Mouse (Mus musculus) left cerebral cortex, postnatal 10 days (tissue): ENCODE data around the gene Gfod1. TPM values are rescaled to one million over a fixed set of nuclear protein-coding genes. Genes with fewer than 3 reads are reported as not detected.

ENCODE experiments used
- DNase-seq, 2 experiments: peaks; one replicate each; pipeline ENCODE4 v3.0.0; 2021 to 2022; ENCODE audit warnings: low spot score in 2 of 2, mixed read lengths in 1 of 2; ENCODE audit errors: extremely low spot score in 1 of 2
- intact Hi-C: fragments of 180-260 bp; cut with DNase I; formaldehyde crosslinking; loops from one replicate; pipeline ENCODE4 v1.15.1; 2025
- total RNA-seq, 2 experiments: library from RNA; stranded (reverse); gene quantifications; 2 replicates each; pipeline ENCODE4 v1.2.3; 2021

The Gfod1 gene
- total RNA-seq, 2 experiments from 2014 or later, result 41.6 to 43.3 TPM

DNA sequence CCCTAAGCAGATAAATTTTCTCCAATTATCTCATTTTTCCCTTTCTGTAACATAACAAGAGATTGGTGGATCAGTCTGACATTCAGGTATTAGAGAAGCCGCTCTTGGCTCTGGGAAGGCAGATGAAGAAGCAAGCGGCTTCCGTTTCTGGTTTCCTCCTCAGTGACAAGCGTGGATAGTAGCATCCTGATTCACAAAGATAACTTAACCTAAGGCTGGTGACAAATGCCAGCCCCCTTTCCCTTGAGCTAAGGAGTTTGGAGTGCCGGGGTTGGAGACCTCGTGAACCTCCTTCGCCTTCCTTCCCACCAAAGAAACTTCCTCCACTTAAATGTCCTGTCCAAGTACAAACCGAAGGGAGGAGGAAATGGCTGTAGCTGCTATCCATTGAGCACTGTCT, 86.9 kb downstream of the Gfod1 start:
- intact Hi-C loops, result no loop called here

DNA sequence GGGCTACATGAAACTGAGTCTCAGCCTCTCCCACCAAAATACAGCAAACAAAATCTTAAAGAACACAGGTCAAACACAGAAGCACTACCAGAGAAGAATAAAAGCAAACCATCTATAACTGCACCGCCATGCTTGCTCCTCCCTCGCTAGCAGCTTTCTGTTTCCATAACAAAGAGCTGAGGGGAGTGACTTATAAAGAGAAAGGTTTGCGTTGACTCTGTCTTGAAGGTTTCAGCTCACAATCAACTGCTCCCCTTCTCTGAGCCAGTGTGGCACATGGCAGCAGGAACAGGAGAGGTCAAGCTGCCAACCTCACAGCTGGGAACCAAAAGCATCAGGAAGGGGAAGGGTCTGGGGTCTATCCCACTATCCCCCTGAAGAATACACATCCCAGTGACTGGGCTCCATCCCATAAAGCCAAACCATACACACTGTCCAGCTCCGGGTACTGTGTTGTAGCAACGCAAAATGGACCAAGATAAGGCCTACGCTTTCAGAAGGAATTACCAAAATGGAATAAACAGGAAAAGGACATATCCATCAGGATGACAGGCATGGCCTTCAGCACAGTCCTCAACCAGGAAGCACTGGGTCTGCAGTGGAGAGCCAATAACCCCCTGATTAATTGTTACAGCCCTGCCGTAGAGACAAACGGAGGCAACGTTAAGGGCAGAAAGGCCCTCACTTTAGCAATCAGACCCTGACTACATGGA, 87.8 kb downstream of the Gfod1 start:
- intact Hi-C loops, result no loop called here
- no peak for DNase-seq

More for the DNA sequence above, 86.9 kb downstream of the Gfod1 start:
- DNase-seq, result no peak

DNA sequence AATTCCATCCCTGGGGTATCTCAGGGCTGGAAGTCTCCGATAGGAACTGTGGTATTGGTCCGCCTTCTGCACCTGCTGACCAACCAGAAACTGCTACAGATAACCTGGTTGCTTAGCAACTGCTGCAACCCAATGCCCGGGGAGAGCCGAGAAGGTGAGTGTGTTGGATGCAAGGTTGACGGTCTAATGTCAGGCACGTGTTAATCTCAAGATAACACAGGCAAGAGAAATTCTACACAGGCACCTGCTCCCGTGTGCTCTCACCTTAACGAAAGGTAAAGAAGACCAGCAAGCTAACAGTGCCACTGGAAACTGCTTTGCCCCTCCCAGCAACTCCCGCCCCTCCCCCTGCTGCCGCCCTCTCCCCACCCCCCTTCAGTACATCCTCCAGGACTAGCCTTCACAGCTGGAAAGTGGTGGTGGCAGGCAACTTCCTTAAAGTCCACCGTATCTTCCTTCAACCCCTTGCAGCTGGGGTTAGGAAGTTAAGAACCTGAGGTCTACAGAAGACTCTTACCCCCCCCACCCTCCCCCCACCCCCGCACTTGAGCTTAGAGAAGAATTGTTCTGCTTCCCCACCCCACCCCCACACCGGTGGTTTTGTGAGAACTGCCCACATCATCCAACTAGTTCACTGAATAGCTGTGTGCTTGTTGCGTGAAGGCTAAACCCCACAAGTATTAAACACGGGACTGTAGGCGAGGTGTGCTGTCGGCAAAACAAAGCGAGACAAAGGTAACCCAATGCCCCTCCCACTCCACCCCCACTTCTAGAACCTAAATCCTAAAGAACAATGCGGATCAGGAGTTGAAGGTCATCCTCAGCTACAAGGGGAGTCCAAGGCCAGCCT, 88.6 kb downstream of the Gfod1 start:
- intact Hi-C loops, result no loop called here
- no peak for DNase-seq

DNA sequence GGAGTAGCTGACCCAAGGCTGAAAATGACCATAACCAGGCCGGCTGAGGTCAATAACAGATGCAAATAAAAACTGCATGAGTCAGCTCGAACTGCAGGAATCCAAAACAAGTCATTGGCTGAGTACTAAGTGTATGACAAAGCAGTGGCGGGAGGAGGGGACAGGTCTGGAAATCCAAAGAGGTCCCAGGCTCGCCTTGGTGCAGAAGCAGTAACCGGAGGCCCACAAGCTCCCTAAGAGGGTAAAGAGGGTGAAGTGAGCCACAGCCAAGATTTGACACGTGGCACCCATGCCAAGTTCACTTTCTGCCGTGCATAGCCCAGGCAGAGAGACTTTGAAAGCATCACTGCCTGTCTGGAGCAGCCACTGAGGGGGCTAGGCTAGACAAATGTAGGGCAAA, 91.6 kb downstream of the Gfod1 start:
- intact Hi-C loops, result no loop called here
- no peak for DNase-seq

DNA sequence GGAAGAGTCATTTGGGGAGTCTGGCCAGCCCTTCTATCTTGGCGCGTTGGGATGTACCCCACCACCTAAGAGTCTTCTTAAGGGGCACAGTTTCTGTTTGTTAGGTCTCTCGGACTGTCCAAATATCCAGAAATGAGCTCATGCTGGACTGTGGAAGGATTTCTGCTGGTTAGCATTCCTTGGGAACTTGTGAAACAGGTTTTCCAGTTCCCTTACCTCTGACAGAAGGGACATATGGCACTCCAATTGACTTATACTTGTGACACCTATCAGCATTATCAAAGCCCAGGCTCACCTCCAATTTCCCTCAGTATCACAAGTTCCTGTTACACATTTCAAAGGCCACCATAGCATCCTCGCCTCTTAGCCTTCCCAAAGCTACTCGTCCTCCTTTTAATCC, 93.0 kb downstream of the Gfod1 start:
- intact Hi-C loops, result no loop called here
- no peak for DNase-seq

DNA sequence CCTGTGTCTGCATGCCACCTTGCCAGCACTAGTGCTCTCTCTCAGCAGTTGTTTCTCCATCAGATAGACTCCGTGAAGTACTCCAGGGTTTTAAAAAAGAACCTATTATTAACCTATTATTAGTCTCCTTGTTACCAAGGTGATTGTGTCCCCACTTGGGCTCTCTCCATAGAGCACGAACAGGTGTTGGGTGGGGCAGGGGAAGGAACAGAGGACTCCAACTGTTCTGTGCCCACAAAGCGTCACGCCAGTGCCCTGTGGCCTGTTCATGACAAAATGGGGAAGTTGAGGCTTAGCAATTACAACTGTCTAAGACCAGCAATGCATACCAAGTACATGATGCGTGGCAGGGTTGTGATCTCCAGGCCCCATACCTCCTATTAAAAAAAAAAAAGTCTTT, 94.4 kb downstream of the Gfod1 start:
- intact Hi-C loops, result no loop called here
- no peak for DNase-seq

DNA sequence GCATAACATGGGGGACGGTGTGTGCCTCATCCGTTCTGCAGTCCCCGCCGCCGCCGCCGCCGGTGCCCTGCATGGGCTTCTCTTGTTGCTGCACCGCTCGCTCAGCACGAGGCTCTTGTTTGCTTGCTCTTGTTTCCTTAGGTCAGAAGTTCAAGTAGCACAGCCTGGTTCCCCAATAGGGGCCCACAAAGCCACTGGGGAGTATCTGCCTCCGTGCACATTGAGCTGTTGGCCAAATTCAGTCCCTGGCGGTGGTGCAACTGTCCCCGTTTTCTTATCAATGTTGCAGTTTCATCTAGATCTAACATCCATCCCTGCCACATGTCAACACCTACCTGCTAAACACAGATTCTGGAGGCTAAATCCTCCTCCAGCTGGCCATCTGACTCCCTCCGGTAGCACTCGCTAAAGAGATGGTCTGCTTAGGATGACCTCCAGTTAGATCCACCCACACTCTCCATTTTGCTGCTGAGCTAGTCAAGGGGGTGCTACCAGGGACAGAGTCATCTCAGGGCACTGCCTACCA, 95.0 kb downstream of the Gfod1 start:
- intact Hi-C loops, result no loop called here
- DNase-seq, result no peak

DNA sequence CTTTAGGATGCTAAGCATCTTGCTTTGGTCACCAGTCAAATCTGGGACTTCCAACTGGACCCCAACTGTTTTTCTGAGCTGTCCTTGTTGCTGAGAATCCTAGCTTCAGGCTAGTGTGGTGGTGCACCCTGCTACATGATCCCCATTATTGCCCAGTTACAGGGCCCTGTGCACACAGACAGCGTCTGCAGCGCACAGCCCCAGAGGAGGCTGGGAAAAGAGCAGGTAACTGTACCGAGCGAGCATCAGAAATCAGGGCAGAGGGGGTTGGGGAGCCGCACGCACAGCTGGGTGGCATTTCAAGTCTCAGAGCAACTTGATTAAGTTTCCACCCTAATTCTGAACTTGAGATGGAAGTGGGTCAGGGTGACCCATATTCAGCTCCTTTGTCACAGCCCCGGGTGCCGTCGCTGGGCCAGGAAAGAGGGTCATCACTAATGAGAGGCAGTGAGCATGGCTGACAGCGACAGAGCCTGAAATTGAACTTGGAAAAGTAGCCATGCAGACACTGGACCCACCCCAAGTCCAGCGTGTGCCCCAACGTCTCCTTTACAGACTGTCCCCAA, 97.8 kb downstream of the Gfod1 start:
- DNase-seq, result no peak
- intact Hi-C loops, result no loop called here

DNA sequence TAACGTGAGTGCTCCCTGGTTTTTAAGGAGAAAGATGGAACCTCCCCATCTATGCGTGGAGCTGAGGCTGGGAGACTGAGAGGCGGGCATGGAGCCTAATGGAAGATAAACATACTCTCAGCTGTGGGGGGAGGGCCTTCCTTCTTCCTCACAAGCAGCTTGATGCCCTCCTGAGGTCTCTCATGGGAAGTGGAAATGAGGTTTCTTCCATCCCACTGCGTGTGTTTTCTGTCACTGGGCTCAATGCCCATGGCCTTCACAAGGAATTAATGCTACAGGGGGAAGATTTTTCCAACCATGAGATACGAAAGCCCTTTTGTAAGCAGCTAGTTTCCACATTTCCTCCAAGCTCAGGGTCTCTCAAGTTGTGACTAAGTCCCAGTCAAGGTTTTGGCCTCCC, 100.3 kb downstream of the Gfod1 start:
- peak in 1 of 2 experiments; percentile 41 for DNase-seq
- intact Hi-C loops, result loop anchor here (5.0 kb wide), 1 partner anchor 99 kb away; the partner anchor contains the start of gene Gfod1

DNA sequence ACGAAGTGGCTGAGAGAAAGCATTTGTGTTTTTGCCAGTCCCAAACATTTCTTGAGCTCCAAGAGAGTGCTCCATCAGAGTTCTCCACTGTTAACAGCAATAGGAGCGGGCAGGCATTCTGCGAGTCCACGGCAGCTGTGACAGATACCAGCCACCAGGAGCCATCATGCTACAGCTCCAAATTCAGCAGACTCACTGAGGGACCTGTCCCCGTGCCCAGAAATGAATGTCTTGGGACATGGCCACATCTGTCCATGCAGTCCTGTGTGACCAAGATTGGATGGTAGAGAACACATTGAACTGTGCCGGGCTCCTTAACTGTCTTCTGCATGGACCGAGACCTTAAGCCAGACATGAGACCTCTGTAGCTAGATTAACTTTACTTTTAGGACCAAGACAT, 100.7 kb downstream of the Gfod1 start:
- intact Hi-C loops, result loop anchor here (5.0 kb wide), 1 partner anchor 99 kb away; the partner anchor contains the start of gene Gfod1
- peak in 1 of 2 experiments; percentile 43 for DNase-seq

DNA sequence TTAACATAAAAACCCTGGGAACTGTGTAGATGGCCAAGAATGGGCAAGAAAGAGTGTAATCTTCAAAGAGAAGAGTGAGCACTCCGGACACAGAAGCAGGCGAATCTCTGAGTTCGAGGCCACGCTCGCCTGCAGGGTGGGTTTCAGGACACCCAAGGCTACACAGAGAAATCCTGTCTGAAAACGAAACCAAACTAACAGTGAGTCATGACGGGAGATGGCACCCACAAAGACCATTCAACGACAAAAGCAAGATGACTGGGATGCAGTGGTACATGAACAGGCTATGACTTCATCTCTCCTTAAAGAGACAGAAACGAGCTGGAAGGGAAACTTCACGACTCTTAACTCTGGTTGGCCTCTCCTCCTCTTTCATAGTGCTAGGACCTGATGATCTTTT, 101.6 kb downstream of the Gfod1 start:
- intact Hi-C loops, result loop anchor here (5.0 kb wide), 1 partner anchor 100 kb away; the partner anchor contains the start of gene Gfod1
- DNase-seq, result no peak

DNA sequence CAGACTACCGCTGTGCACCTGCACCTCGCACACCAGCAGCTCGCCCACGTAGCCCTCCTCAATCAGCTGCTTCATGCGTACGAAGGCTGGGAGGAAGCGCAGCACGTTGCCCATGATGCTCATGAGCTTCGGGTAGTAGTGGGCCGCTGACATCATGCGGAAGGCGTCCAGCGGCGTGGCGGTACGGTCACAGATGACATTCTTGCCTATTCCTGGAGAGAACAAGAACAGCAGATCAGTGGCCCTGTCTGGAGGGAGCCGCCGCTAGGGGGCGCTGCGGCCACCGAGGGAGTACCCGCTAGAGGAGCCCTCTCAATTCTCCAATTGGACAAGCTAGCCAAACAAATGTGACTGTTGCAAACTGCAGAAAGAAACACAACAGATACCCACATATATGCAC, 102.9 kb downstream of the Gfod1 start:
- intact Hi-C loops, result loop anchor here (5.0 kb wide), 1 partner anchor 101 kb away; the partner anchor contains the start of gene Gfod1
- peak in 1 of 2 experiments; percentile 68 for DNase-seq

DNA sequence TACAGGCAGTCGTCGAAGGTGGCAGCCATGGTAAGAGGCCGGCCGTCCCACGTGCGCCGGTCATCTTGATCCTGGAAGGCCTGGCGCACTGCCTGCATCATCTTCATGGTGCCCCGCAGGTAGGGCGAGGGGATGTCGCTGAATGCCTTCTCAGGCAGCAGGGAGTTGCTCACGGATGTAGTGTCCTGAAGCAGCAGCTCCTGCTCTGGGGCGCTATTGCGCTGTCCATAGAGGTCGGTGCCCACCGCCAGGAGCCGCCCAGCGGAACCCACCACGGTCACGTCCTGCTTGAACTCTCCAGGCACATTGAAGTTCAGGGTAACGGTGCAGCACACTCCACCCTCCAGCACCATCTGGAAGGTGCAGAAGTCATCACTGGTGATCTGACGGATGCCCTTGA, 103.5 kb downstream of the Gfod1 start:
- intact Hi-C loops, result loop anchor here (5.0 kb wide), 1 partner anchor 102 kb away; the partner anchor contains the start of gene Gfod1
- peak in 1 of 2 experiments; percentile 34 for DNase-seq

DNA sequence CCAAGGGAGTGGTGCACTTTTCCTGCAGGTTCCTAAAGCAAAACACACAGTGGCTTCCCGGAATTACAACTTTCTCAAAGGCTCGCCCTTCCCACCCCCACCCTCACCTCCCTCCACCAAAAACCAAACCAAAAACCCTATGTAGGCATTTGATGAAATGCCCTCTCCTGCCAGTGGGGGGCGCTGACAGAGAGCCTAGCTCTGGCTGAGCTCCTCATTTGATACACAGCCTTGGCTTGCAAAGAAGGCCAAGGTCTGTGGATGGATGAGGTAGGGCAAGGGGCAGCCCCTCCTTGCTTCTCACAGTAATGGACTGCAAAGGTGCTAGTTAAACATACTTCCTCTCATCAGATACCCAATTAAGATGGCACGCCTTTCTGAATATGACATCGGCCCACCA, 104.2 kb downstream of the Gfod1 start:
- peak in 1 of 2 experiments; percentile 64 for DNase-seq
- intact Hi-C loops, result loop anchor here (5.0 kb wide), 1 partner anchor 103 kb away; the partner anchor contains the start of gene Gfod1

DNA sequence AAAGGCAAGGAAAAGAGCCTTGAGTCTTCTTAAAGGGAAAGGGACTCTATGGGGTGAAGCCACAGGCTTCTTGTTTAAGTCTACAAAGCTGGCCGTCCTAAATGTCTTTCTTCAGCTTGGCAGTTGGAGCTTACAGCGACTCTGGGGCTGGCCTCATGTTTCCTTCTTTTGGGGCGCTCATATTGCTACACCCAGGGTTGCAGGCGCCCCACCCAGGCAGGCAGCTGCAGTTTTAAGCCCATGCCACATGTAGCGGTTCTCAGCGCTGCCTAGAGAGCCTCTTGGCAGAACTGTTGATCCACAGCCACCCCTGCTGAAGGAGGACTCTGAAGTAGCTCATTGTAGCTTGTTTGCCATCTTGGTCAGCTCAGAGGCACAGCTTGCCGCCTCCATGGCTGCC, 104.7 kb downstream of the Gfod1 start:
- DNase-seq, result no peak
- intact Hi-C loops, result no loop called here

DNA sequence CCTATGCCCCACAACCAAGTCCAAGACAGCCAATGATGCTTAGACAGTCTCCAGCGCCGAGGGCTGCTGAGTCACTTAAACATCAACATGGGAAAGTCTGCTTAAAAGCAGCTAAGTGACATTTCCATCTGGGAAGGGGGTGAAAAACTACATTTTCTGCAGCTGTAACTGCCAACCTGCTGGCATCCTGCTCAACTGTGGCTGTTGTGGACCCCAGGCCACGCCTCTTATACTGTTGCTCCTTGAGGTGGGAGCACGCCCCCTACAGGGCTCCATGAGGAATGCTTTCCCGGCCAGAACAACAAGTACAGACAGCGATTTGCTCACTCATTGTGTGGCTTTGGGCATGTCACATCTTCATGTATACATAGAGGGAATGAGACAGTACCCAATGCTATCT, 106.8 kb downstream of the Gfod1 start:
- DNase-seq, result no peak
- intact Hi-C loops, result no loop called here

DNA sequence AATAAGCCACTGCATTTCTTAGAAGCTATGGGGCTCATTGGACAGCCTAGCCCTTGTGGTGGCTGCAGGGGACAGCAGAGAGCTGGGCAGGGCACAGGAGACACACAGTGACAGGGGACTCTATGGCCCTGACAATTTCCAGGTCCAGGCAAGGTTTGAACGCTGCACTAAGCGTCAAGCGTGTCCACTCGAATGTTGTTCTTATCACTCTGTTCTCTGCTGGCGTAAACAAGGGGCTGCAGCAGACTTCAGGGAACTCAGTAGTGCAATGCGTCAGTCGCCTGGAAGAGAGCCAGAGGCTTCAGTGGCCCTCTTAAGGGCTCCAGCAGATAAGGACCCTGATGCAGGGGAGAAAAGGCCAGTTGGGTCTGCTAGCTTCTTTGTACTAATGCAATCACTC, 108.0 kb downstream of the Gfod1 start:
- intact Hi-C loops, result no loop called here
- no peak for DNase-seq

DNA sequence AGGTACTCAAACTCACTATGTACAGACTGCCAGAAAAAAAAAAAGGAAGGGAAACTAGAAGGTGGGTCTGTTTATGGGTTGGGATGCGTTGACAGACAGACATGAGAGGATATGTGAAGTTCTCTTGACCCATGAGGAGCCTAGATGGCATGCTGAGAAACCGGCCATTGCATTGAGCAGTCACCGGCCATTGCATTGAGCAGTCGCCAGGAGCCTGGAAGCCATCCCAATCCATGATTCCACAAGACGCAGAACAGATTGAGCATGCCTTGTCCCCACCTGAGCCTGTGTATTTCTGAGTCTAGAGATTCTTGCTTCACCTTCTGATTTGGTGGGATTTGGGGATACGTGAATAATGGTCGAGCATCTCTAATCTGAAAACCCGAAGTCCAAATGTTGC, 110.0 kb downstream of the Gfod1 start:
- no peak for DNase-seq
- intact Hi-C loops, result no loop called here

DNA sequence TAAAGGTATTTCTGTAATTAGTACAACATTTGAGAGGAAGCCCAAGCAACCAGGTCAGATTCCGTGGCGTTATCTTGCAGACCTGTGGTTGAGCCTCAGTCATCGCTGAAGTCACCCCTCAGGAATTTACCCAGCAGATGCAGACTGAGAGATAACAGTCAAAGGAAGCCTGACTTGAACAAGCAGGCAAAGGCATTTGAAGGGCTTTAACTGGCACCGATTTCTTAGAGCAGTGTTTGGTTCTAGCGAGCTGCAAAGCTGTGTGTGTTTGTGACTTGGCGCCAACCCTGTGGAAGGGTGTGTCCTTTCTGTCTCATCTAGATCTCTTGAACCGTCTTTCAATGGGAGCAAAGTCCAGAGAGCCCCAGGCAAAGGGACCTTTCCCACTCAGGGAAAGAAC, 110.7 kb downstream of the Gfod1 start:
- intact Hi-C loops, result no loop called here
- no peak for DNase-seq
